Mouse (Mus musculus): ENCODE measurements around the gene Ttc30a2.

The Ttc30a2 gene

GRCm38 (mm10) chr2:75926061-75926460, 51.9 kb downstream of the Ttc30a2 start:
- no peak for DNase-seq

Measured in lung, postnatal 36 days (tissue).